Mouse (Mus musculus) urinary bladder, postnatal 14 days (tissue): ENCODE results near the gene Ago3.

Experiments used
- DNase-seq: peaks from one replicate; pipeline ENCODE4 v3.0.0; 2021; ENCODE audit warnings: low spot score

The Ago3 gene

GRCm38 (mm10) chr4:126429347-126430079 is at the start of gene Ago3:
TSS of gene Ago3 (minus strand) at chr4:126429556.
- peak; percentile 94 for DNase-seq

GRCm38 (mm10) chr4:126473031-126473430 is 43.7 kb upstream of the Ago3 start:
- DNase-seq, result no peak

GRCm38 (mm10) chr4:126469334-126469733 is 40.0 kb upstream of the Ago3 start:
- no peak for DNase-seq

DNA sequence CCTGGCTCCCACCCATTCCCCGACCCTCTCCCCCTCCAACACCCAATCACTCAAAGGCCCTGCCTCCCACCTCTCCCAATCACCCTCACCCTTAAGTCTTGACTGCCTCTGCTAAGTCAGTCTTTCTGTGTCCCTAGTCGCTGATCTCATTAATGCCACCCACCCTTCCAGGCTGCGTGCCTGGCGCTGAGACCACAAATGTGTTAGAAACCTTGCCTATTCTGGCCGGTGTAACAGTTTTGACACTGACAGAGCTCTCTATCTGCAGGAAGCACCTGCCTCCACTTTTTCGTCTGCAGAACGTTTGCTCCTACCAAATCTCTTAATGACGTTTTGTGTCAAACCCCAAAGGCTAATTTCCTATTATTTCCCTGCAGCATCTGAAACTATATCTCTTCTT is 39.6 kb upstream of the Ago3 start:
- no peak for DNase-seq

DNA sequence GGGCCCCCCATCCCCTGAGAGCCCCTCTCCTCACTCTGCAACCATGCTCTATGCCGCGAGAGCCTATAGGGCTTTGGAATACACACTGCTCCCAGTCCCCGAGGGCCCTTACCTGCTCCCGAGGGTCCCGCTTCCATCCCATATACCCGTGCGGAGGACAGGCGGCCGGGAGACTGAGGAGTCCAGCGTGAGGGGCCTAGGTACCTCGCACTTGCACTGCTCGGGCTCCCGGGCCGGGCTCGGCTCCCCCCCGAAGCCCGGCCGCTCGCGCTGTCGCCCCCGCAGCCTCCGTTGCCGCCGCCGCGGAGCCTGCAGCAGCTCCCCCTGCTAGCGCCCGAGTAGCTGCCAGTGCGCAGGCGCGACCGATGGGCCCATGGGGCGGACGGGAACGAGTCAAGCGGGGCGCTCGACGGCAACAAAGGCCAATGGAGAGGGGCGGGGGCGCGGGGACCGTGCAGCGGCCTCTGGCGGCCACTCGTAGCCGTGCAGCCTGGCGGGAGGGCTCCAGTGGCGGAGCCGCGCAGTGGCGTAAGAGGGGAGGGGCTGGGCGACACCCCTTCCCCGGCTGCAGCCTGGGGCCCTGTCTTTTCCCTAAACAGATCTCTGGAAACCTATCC is 39.0 kb upstream of the Ago3 start, which contains the start of gene Ago1:
TSS of gene Ago1 (minus strand) at position 299 of the 617 bp plus-strand sequence.
- DNase-seq, result peak; percentile 95

GRCm38 (mm10) chr4:126467721-126468284 is 38.4 kb upstream of the Ago3 start:
- DNase-seq, result peak; percentile 49

- DNase-seq, result no peak
Measured at GRCm38 (mm10) chr4:126466251-126466750, 36.9 kb upstream of the Ago3 start.

DNA sequence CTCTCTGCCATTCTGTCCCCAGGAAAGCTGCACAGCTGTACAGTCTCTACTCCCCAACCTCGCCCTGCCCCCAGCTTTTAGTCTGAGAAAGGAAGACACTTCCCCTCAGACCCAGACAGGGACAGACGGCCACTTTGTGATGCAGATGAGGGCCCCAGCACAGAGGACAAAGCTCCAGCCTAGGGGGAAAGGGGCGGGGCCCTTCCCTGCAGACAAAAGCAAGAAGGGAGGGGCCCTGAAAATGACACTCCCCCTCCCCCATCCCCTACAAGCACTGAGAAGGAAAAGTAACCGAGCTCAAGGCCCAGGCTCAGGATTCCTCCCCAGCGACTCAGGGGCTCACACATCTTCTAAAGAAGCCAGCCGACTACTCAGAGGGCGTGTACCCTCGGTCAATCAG is 36.5 kb upstream of the Ago3 start:
- no peak for DNase-seq

- no peak for DNase-seq
Measured at GRCm38 (mm10) chr4:126464892-126465235, 35.5 kb upstream of the Ago3 start.

DNA sequence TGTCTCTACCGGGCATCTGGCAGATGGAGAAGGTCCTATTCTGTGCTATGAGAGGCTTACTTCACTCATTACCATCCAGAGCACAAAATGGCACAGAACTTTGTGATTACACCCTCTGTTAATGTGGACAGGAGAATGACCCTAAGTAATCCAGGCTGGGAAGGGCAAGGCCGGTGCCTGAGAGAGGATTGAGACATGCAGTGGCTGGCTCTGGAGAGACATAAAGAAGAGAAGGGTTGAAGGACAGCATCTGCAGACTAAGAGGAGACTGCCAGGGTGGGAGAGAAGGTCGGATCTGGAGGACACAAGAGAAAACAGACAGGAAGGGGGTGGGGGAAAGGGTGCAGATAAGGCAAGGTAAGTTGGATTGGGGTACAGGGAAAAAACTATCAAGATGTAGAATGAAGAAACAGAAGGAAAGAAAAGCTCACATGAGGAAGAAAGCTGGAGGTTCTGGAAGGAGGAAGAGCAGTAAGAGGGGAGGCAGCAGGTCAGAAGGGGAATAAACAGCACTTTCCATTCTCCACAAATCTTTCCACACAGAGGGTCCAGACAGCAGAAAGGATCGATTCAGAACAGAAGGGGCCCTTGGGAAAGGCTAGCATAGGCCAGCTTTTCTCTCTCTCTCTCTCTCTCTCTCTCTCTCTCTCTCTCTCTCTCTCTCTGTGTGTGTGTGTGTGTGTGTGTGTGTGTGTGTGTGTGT is 35.0 kb upstream of the Ago3 start:
- no peak for DNase-seq

DNA sequence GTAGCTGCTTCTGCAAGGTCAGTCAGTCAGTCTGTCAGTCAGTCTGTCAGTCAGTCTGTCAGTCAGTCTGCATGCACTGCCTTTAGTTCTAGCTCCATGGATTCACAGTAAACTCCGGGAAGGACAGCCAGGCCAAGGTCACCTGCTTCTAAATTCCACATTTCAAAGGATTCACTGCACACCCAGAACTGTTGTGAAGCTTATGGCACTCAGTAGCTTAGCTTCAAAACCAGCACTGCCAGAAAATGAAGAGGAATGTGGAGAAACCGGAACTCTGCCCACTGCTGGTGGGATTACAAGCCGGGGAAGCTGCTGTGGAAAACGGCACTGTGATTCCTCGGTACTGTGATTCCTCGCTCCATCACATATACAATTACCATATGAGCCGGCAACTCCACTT is 26.1 kb upstream of the Ago3 start:
- no peak for DNase-seq

- no peak for DNase-seq
Measured at GRCm38 (mm10) chr4:126454547-126455254, 25.3 kb upstream of the Ago3 start.

GRCm38 (mm10) chr4:126450268-126450667 is 20.9 kb upstream of the Ago3 start:
- DNase-seq, result no peak

DNA sequence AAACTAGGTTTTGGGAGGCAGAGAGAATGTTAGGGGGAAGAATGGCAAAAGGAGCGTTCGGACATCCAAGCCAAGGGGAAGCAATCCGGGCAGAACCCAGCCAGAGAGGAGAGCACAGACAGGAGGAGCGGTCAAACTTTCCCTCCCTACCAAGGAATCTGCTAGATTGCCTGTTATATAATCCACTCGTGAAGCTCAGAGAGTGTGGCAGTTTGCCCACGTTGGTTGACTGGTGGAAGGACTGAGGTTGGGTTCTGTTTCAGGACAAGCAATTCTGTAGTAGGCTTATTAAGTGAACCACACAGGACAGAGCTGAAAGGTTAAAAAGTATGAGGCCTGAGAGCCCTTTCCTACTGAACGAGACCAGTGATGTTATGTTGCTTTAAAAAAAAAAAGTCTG is 17.8 kb upstream of the Ago3 start:
- DNase-seq, result no peak

GRCm38 (mm10) chr4:126444528-126444927 is 15.2 kb upstream of the Ago3 start:
- DNase-seq, result no peak

DNA sequence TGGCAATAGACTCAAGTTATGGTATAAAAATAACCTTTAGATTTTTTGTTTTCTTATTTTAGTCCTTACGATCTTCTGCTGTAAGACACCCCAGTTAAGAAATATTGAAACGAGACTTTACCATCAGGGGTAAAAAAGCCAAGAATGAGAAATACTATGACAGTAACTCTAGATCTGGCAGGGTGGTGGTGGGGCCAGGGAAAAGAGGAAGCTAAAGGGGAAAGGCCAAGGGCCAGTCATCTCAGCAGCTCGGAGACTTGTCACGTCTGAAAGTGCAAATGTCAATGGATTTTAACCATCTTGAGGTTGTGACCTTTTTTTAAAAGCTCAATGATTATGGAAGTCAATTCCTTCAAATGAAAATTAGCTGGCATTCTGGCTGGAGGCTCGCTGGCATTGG is 8.9 kb upstream of the Ago3 start:
- no peak for DNase-seq

DNA sequence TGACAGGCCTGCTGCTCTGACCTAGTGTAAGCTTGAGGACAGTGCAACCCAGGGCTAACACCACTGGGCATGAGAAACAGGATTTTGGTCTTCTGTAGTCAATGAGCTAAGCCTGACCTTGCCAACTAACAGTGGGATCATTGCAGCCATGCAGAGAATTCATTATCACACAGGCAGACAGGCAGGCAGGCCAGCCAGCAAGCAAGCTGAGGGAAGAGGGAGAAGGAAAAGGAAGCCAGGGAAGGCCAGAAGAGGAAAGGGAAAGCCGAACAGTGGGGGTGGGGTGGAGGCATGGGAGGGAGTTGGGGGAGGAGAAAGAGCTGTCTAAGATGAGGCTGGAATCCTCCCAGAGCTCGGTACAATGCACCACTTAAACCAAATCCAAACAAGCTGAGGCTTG is 6.9 kb upstream of the Ago3 start:
- DNase-seq, result no peak

- no peak for DNase-seq
Measured at GRCm38 (mm10) chr4:126434094-126434493, 4.7 kb upstream of the Ago3 start.

DNA sequence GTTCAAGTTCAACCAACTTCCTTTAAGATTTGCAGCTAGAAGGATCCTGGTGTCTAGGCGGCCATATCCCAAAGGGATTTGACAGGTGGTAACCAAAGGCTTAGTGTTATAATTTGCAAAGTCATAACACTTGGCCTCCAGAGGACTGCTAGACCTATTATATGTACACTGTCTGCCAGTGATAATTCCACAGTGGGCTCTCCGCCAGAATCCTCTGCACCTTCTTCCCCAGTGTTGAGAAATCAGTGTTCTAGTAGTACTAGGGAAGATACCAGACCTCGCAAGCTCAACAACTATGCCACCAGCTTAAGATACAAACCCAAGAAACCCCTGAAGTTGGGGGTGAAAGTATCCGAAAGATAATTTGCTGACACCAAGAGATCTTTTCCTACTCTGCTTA is 3.8 kb upstream of the Ago3 start:
- no peak for DNase-seq

- DNase-seq, result no peak
Measured at GRCm38 (mm10) chr4:126431746-126432145, 2.4 kb upstream of the Ago3 start.

DNA sequence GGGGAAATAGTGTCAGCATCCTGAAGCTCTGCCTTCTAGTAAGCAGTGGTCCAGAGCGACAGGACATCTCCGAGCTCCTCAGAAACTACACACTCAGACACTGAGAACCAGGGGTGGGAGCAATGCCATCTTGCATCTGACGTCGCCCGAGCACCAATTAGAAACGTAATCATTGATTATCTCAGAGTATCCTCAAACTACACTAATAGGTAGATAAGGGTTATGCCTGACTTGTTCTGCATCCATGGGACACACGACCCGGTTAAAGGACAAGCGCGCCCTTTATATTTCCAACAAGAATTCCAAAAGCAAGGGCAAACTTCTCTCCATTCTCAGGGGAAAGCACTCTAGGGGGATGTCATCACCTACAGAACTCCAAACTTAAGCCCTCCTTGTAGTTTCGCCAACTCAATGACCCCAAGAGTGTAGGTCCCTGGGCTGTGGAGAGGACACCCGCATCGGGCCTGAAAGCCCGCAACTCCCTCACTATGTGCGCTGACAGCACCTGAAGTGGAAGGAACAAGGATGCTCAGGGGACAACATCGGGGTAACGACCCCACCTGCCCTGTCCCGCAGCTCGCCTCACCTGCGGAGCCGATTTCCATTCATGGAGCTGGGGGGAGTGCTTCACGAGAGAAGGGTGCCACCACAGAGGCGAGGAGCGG is 542 bp downstream of the Ago3 start:
- no peak for DNase-seq

GRCm38 (mm10) chr4:126423866-126424265 is 5.5 kb downstream of the Ago3 start:
- DNase-seq, result no peak
